Mouse (Mus musculus): ENCODE data around the gene Pdcd2l.

- no peak for TF ChIP-seq POLR2A (IDR thresholded peaks at IDR 0.05; ENCODE audit: borderline replicate concordance, low read depth, low read length)
- TF ChIP-seq CTCF (IDR thresholded peaks at IDR 0.05; ENCODE audit: low read depth, low read length) = no peak
These were observed 29.6 kb upstream of the Pdcd2l start for GRCm38 (mm10) chr7:34226086-34226485.

All from bone marrow macrophage, adult 2 months (primary cell).